In the genomic region with DNA sequence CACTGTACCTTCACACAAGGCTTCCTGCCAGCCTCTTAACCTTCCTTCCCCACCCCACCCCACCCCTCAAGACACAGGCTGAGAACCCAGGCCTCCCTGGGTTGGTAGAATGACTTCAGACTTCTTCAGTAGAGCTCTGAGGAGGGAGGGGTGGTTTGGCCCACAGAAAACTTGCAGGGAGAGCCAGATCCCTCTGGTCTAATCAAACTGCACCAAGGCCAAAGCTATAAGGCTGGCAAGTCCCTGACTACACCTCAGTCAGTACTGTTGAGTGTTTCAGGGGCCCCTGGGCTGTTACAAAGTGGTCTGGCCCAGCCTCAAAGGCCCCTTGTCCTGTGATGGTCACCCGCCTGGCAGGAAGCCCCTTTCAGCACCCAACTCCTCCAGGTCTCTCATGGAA, we compare ENCODE assay signal across 8 mouse cellular contexts. TPM values are rescaled to one million over a fixed set of nuclear protein-coding genes. Genes with fewer than 3 reads are reported as not detected.
DNase-seq lines count a peak whose midpoint lies in the region; ATAC-seq and TF ChIP-seq lines count a peak whose summit lies in the region.

No protein-coding gene starts in this region.

- H3K4me3 ChIP-seq in kidney, embryonic 16.5 days (ENCODE audit: low read length) = peak overlapping the region; percentile 54
- H3K4me3 ChIP-seq in brown adipose tissue, adult 24 weeks (ENCODE audit: insufficient read depth, low read depth, low read length) = peak overlapping the region; percentile 79
- H3K4me3 ChIP-seq in heart, postnatal 0 days (ENCODE audit: low read depth, low read length) = peak overlapping the region; percentile 44; the same call in 1 of the 2 replicates
- peak overlapping the region; percentile 58; the same call in 1 of the 2 replicates for H3K4me3 ChIP-seq in liver, postnatal 0 days (ENCODE audit: low read depth, low read length)

- DNase-seq in kidney, adult 8-10 months = no peak
- DNase-seq in heart, postnatal 0 days (ENCODE audit: low spot score) = no peak
- no peak for DNase-seq in liver, postnatal 0 days
- no peak for DNase-seq in frontal cortex, postnatal 14 days (ENCODE audit: low spot score in 2 of 2)
- DNase-seq in urinary bladder, adult 2 months (ENCODE audit: low spot score) = no peak
- no peak for DNase-seq in frontal cortex, postnatal 10 days (ENCODE audit: low spot score in 2 of 2)

- TF ChIP-seq EP300 in heart, postnatal 0 days (IDR thresholded peaks at IDR 0.05; ENCODE audit: low read depth) = no peak
- no peak for TF ChIP-seq EP300 in liver, postnatal 0 days (IDR thresholded peaks at IDR 0.05; ENCODE audit: low read depth)

- H3K36me3 ChIP-seq in kidney, embryonic 16.5 days (ENCODE audit: insufficient read depth, low read length) = no peaks in the 10 kb centered on the region
- no peaks in the 10 kb centered on the region for H3K36me3 ChIP-seq in heart, postnatal 0 days (replicated peaks; ENCODE audit: control insufficient read depth, insufficient read depth, low read length)
- no peaks in the 10 kb centered on the region for H3K36me3 ChIP-seq in liver, postnatal 0 days (replicated peaks; ENCODE audit: insufficient read depth, low read length)

- H3K27ac ChIP-seq in kidney, embryonic 16.5 days (ENCODE audit: low read length) = peak overlapping the region; percentile 93
- H3K27ac ChIP-seq in brown adipose tissue, adult 24 weeks (replicated peaks; ENCODE audit: low read depth, low read length) = peak overlapping the region; percentile 23; the same call in 1 of the 2 replicates
- H3K27ac ChIP-seq in heart, postnatal 0 days (ENCODE audit: low read depth) = 0 out of 2 replicates have a peak overlapping the region, but pooled peaks have one; percentile 45
- H3K27ac ChIP-seq in liver, postnatal 0 days (ENCODE audit: low read depth) = peak overlapping the region; percentile 66

- no peak for ATAC-seq in kidney, embryonic 16.5 days (ENCODE audit: low FRiP score, low TSS enrichment)
- ATAC-seq in heart, postnatal 0 days (ENCODE audit: insufficient read depth, low read depth) = peak; percentile 16; the same call in 1 of the 2 replicates
- ATAC-seq in liver, postnatal 0 days = no peak

- H3K9ac ChIP-seq in kidney, embryonic 16.5 days (replicated peaks; ENCODE audit: low read length) = peak overlapping the region; percentile 82
- peak overlapping the region; percentile 52; the same call in 1 of the 2 replicates for H3K9ac ChIP-seq in heart, postnatal 0 days (replicated peaks; ENCODE audit: low read depth, low read length)
- peak overlapping the region; percentile 74; the same call in 1 of the 2 replicates for H3K9ac ChIP-seq in liver, postnatal 0 days (replicated peaks)

- 46% methylated on average over 1 of the region's 1 CpGs for WGBS in kidney, embryonic 16.5 days
- 54% methylated on average over 1 of the region's 1 CpGs for WGBS in heart, postnatal 0 days
- 44% methylated on average over 1 of the region's 1 CpGs for WGBS in liver, postnatal 0 days (ENCODE audit: insufficient replicate concordance)

- peaks cover 97% of the 10 kb centered on the region for H3K4me1 ChIP-seq in kidney, embryonic 16.5 days (ENCODE audit: insufficient read depth, low read length)
- peaks cover 52% of the 10 kb centered on the region for H3K4me1 ChIP-seq in brown adipose tissue, adult 24 weeks (ENCODE audit: control insufficient read depth, insufficient read depth, insufficient read length, low read length)
- H3K4me1 ChIP-seq in heart, postnatal 0 days (ENCODE audit: control insufficient read depth, insufficient read depth) = peaks cover 24% of the 10 kb centered on the region
- H3K4me1 ChIP-seq in liver, postnatal 0 days (ENCODE audit: insufficient read depth) = peaks cover 24% of the 10 kb centered on the region

- H3K4me2 ChIP-seq in kidney, embryonic 16.5 days (replicated peaks; ENCODE audit: low read depth, low read length) = peak overlapping the region; percentile 67
- peak overlapping the region; percentile 73 for H3K4me2 ChIP-seq in heart, postnatal 0 days (ENCODE audit: low read depth, low read length)
- peak overlapping the region; percentile 78 for H3K4me2 ChIP-seq in liver, postnatal 0 days (ENCODE audit: low read depth, low read length)

- H3K9me3 ChIP-seq in kidney, embryonic 16.5 days (ENCODE audit: low read length) = no peaks in the 10 kb centered on the region
- H3K9me3 ChIP-seq in heart, postnatal 0 days (replicated peaks; ENCODE audit: control insufficient read depth, low read length) = no peaks in the 10 kb centered on the region
- H3K9me3 ChIP-seq in liver, postnatal 0 days (ENCODE audit: low read length) = no peaks in the 10 kb centered on the region

- no peak for TF ChIP-seq CTCF in heart, postnatal 0 days (IDR thresholded peaks at IDR 0.05; ENCODE audit: low read depth)
- TF ChIP-seq CTCF in liver, postnatal 0 days (IDR thresholded peaks at IDR 0.05; ENCODE audit: low read depth) = no peak

- no peaks in the 10 kb centered on the region for H3K27me3 ChIP-seq in kidney, embryonic 16.5 days (ENCODE audit: insufficient read depth, low read length)
- H3K27me3 ChIP-seq in heart, postnatal 0 days (ENCODE audit: control insufficient read depth, insufficient read depth, low read length) = no peaks in the 10 kb centered on the region
- no peaks in the 10 kb centered on the region; the same call in 1 of the 2 replicates for H3K27me3 ChIP-seq in liver, postnatal 0 days (ENCODE audit: insufficient read depth, low read length)

RNA-seq across cellular contexts. Expression of a gene that starts 6.6 kb away (rescaled TPM):
- 11.5 and 12.8 TPM in 2 replicates for polyA plus RNA-seq in kidney, embryonic 16.5 days (2015; fragmentation: Nextera tagmentation; extraction: Ambion mirVana)
- 5.5 and 6.6 TPM in 2 replicates for polyA plus RNA-seq in brown adipose tissue, adult 24 weeks (2012; ENCODE audit: insufficient read depth, insufficient read length, missing spikeins)
- total RNA-seq in heart, postnatal 0 days (2014; rRNA removed; ENCODE audit: low replicate concordance) = 8.5 and 17.9 TPM in 2 replicates
- 3.0 and 3.3 TPM in 2 replicates for polyA plus RNA-seq in heart, postnatal 0 days (2015; fragmentation: Nextera tagmentation; extraction: Ambion mirVana)
- 1.3 and 1.9 TPM in 2 replicates for polyA plus RNA-seq in liver, postnatal 0 days (2015; fragmentation: Nextera tagmentation; extraction: Ambion mirVana)
- polyA plus RNA-seq in urinary bladder, adult 2 months (2012; rRNA removed) = 30.1 and 31.7 TPM in 2 replicates

RNA-seq across cellular contexts. Expression of a gene that starts 54.2 kb away (rescaled TPM):
- polyA plus RNA-seq in kidney, embryonic 16.5 days (2015; fragmentation: Nextera tagmentation; extraction: Ambion mirVana) = 3.9 and 4.9 TPM in 2 replicates
- polyA plus RNA-seq in brown adipose tissue, adult 24 weeks (2012; ENCODE audit: insufficient read depth, insufficient read length, missing spikeins) = not detected in 2 replicates
- total RNA-seq in heart, postnatal 0 days (2014; rRNA removed; ENCODE audit: low replicate concordance) = 0.31 and 1.3 TPM in 2 replicates
- polyA plus RNA-seq in heart, postnatal 0 days (2015; fragmentation: Nextera tagmentation; extraction: Ambion mirVana) = 0.41 and 0.97 TPM in 2 replicates
- polyA plus RNA-seq in liver, postnatal 0 days (2015; fragmentation: Nextera tagmentation; extraction: Ambion mirVana) = 39.5 and 39.6 TPM in 2 replicates
- polyA plus RNA-seq in urinary bladder, adult 2 months (2012; rRNA removed) = 1.2 and 1.8 TPM in 2 replicates

Comparison
In these comparisons a context has a peak if more than half of its experiments do, and no peak if none do; other contexts are left out.
1. H3K27ac ChIP-seq: peak in every context shown above with its lines; median percentile 93 in kidney, embryonic 16.5 days; 66 in liver, postnatal 0 days; 45 in heart, postnatal 0 days; 23 in brown adipose tissue, adult 24 weeks.